Mouse (Mus musculus) spleen, adult 2 months (tissue): ENCODE results near the gene Nbl1.

Experiments used
- CTCF ChIP-seq: fragments of 200-500 bp; IDR thresholded peaks from 2 replicates; pipeline ENCODE4 v1.5.1; 2011; ENCODE audit warnings: mild to moderate bottlenecking, inconsistent platforms; ENCODE audit not compliant: insufficient read depth, insufficient read length, insufficient replicate concordance; ENCODE audit errors: extremely low read depth
- POLR2A ChIP-seq: fragments of 200-500 bp; IDR thresholded peaks from 2 replicates; pipeline ENCODE4 v1.6.1; 2011; ENCODE audit warnings: low read depth, low read length, inconsistent platforms

DNA sequence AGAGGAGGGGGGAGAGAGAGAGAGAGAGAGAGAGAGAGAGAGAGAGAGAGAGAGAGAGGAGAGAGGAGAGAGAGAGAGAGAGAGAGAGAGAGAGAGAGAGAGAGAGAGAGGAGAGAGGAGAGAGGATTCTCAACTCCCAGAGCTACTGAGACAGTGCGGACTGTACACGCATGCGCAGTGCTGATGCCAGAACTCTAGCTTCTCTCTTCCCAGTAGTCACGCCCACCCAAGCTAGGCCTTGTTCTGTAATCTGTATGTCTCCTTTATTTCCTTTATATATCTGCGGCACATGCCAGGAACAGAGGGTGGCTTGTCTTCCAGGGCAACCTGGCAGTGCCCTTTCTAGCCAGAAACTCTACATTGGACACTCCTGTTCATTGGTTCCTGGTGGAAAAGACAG, 28.0 kb downstream of the Nbl1 start:
- TF ChIP-seq CTCF (no peak), POLR2A (no peak)
